Mouse (Mus musculus) cerebellum, adult 2 months (tissue): ENCODE data around the gene Rnf130.

ENCODE experiments used
- CTCF ChIP-seq: fragments of 200-500 bp; IDR thresholded peaks from 2 replicates; pipeline ENCODE4 v1.5.1; 2011; ENCODE audit warnings: low read depth, mild to moderate bottlenecking, control low read depth, low read length, moderate library complexity, borderline replicate concordance; ENCODE audit not compliant: insufficient read depth
- POLR2A ChIP-seq: fragments of 200-500 bp; IDR thresholded peaks from 2 replicates; pipeline ENCODE4 v1.6.1; 2011; ENCODE audit warnings: low read length, control low read depth, borderline replicate concordance; ENCODE audit not compliant: insufficient read depth

DNA sequence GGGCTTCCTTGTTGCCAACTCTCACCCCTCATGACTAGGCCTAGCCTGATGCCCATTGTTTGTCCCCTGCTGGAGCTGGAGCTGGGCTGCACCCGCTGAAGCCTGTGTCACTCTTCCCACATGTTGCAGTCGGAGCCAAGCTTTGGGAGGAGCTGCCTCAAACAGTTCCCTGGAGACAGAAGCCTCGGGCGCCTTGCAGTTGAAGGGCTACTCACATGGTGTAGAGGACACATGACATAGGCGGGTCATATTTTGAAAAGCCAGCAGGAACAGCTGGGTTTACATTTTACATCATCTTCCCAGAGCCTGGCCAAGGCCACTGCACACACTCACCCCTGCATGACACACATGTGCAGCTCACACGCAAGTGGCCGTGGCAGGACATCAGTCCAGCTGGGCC is 124.1 kb downstream of the Rnf130 start:
- no peak for TF ChIP-seq POLR2A
- TF ChIP-seq CTCF = no peak
